Mouse (Mus musculus) adrenal gland, postnatal 4 days (tissue): ENCODE results near the gene Abhd4. TPM values are rescaled to one million over a fixed set of nuclear protein-coding genes. Genes with fewer than 3 reads are reported as not detected.
A peak's percentile ranks its signal among the peaks of the same experiment; 100 is the strongest.

Experiments used
- DNase-seq, 2 experiments: peaks; one replicate each; pipeline ENCODE4 v3.0.0; 2021 to 2022; ENCODE audit warnings: low spot score in 2 of 2, mixed read lengths in 2 of 2
- long read RNA-seq, 2 experiments: library from polyadenylated mRNA; stranded (forward); transcript quantifications; one replicate each; pipeline ENCODE4 v2.0.0; 2021
- total RNA-seq, 2 experiments: library from RNA; stranded (reverse); gene quantifications; 2 replicates each; pipeline ENCODE4 v1.2.3; 2021

The Abhd4 gene
- total RNA-seq: 100 to 1,000 TPM; 351 to 353 TPM
- long read RNA-seq, experiment 1, transcript Abhd4-202 (7 exons, 2,508 nt): minor isoform, 29 of 483 reads
- long read RNA-seq, experiment 1, transcript Abhd4-201 (7 exons, 2,401 nt): major isoform, 384 of 483 reads
- long read RNA-seq, experiment 1, partial matches to known transcripts: 58 of 483 reads
- long read RNA-seq, experiment 1, other reads (novel, unspliced or antisense): 12 of 483 reads
- long read RNA-seq, experiment 2, transcript Abhd4-202 (7 exons, 2,508 nt): minor isoform, 40 of 723 reads
- long read RNA-seq, experiment 2, transcript Abhd4-201 (7 exons, 2,401 nt): major isoform, 523 of 723 reads
- long read RNA-seq, experiment 2, partial matches to known transcripts: 131 of 723 reads
- long read RNA-seq, experiment 2, other reads (novel, unspliced or antisense): 29 of 723 reads

- peak; percentile 91 to 98 for DNase-seq
Observed at GRCm38 (mm10) chr14:54253741-54254291, at the start of gene Abhd4, which contains the start of gene Dad1. Gene Abhd4, plus strand, starts transcription at chr14:54254188. Gene Dad1, minus strand, starts transcription at chr14:54254104.

- no peak for DNase-seq
Observed at GRCm38 (mm10) chr14:54204311-54204710, 49.7 kb upstream of the Abhd4 start.

GRCm38 (mm10) chr14:54204786-54205185 is 49.2 kb upstream of the Abhd4 start:
- DNase-seq: no peak

- DNase-seq: no peak
Observed at GRCm38 (mm10) chr14:54205904-54206303, 48.1 kb upstream of the Abhd4 start.

- DNase-seq: no peak
Observed at GRCm38 (mm10) chr14:54206309-54206708, 47.7 kb upstream of the Abhd4 start.

GRCm38 (mm10) chr14:54206750-54207550 is 47.0 kb upstream of the Abhd4 start:
- DNase-seq: no peak

GRCm38 (mm10) chr14:54207924-54208323 is 46.1 kb upstream of the Abhd4 start:
- DNase-seq: no peak

- DNase-seq: no peak
Observed at GRCm38 (mm10) chr14:54208741-54209140, 45.2 kb upstream of the Abhd4 start.

GRCm38 (mm10) chr14:54209932-54210331 is 44.1 kb upstream of the Abhd4 start:
- no peak for DNase-seq

GRCm38 (mm10) chr14:54210401-54210800 is 43.6 kb upstream of the Abhd4 start:
- DNase-seq: no peak

GRCm38 (mm10) chr14:54211199-54211598 is 42.8 kb upstream of the Abhd4 start:
- DNase-seq: no peak

- no peak for DNase-seq
Observed at GRCm38 (mm10) chr14:54211755-54212154, 42.2 kb upstream of the Abhd4 start.

GRCm38 (mm10) chr14:54213734-54214133 is 40.3 kb upstream of the Abhd4 start:
- DNase-seq: no peak

GRCm38 (mm10) chr14:54214477-54214876 is 39.5 kb upstream of the Abhd4 start:
- DNase-seq: no peak

- no peak for DNase-seq
Observed at GRCm38 (mm10) chr14:54214901-54215300, 39.1 kb upstream of the Abhd4 start.

- no peak for DNase-seq
Observed at GRCm38 (mm10) chr14:54216126-54216525, 37.9 kb upstream of the Abhd4 start.

GRCm38 (mm10) chr14:54218233-54218632 is 35.8 kb upstream of the Abhd4 start:
- no peak for DNase-seq

GRCm38 (mm10) chr14:54218721-54219120 is 35.3 kb upstream of the Abhd4 start:
- no peak for DNase-seq

- no peak for DNase-seq
Observed at GRCm38 (mm10) chr14:54219256-54219655, 34.7 kb upstream of the Abhd4 start.

- DNase-seq: no peak
Observed at GRCm38 (mm10) chr14:54219849-54220248, 34.1 kb upstream of the Abhd4 start.

- no peak for DNase-seq
Observed at GRCm38 (mm10) chr14:54220726-54221494, 33.1 kb upstream of the Abhd4 start.
